Mouse (Mus musculus) MEL (cell line): ENCODE measurements around the gene Gli3. TPM values are rescaled to one million over a fixed set of nuclear protein-coding genes. Genes with fewer than 3 reads are reported as not detected.

Experiments
- DNase-seq: peaks from one replicate; pipeline ENCODE4 v3.0.0; 2011; ENCODE audit warnings: low read depth, low spot score
- H3K27ac ChIP-seq: 2 replicates; pipeline ENCODE4 v1.5.1; 2012; ENCODE audit warnings: low read depth, mild to moderate bottlenecking, control low read depth, low read length, moderate library complexity; ENCODE audit not compliant: control insufficient read depth
- H3K27me3 ChIP-seq, 2 experiments: fragments of 150-350 bp in 1 of 2; sonication (generic) in 1 of 2; 2 replicates each; pipeline ENCODE4 v1.6.1; 2012; ENCODE audit warnings: low read length in 2 of 2, mild to moderate bottlenecking in 2 of 2, improper control_type of control experiment in 1 of 2, moderate library complexity in 1 of 2; ENCODE audit not compliant: insufficient read depth in 2 of 2, control insufficient read depth in 1 of 2
- H3K36me3 ChIP-seq, 2 experiments: 2 replicates each; pipeline ENCODE4 v1.6.1; 2012 to 2014; ENCODE audit warnings: low read length in 2 of 2, improper control_type of control experiment in 1 of 2, inconsistent platforms in 1 of 2, mild to moderate bottlenecking in 1 of 2; ENCODE audit not compliant: insufficient read depth in 2 of 2, control insufficient read depth in 1 of 2
- H3K4me1 ChIP-seq, 2 experiments: fragments of 150-350 bp in 1 of 2; sonication (generic) in 1 of 2; 2 replicates each; pipeline ENCODE4 v1.6.1; 2012; ENCODE audit warnings: low read length in 2 of 2, improper control_type of control experiment in 1 of 2, mild to moderate bottlenecking in 1 of 2; ENCODE audit not compliant: insufficient read depth in 2 of 2, control insufficient read depth in 1 of 2
- H3K4me3 ChIP-seq, 2 experiments: fragments of 150-350 bp in 1 of 2; sonication (generic) in 1 of 2; 2 replicates each; pipeline ENCODE4 v1.5.1; 2012; ENCODE audit warnings: low read depth in 2 of 2, low read length in 2 of 2, mild to moderate bottlenecking in 2 of 2, moderate library complexity in 2 of 2, control low read depth in 1 of 2, improper control_type of control experiment in 1 of 2; ENCODE audit not compliant: control insufficient read depth in 1 of 2, insufficient read depth in 1 of 2
- H3K79me2 ChIP-seq: 2 replicates; pipeline ENCODE4 v1.6.1; 2012; ENCODE audit warnings: mild to moderate bottlenecking, low read length, moderate library complexity; ENCODE audit not compliant: control insufficient read depth, poor library complexity, insufficient read depth
- H3K9ac ChIP-seq: 2 replicates; pipeline ENCODE4 v1.6.1; 2012; ENCODE audit warnings: low read depth, mild to moderate bottlenecking, control low read depth, low read length, moderate library complexity; ENCODE audit not compliant: control insufficient read depth, poor library complexity, severe bottlenecking
- H3K9me3 ChIP-seq: fragments of 150-350 bp; sonication (generic); replicated peaks from 2 replicates; pipeline ENCODE4 v1.6.1; 2012; ENCODE audit warnings: mild to moderate bottlenecking, low read length, improper control_type of control experiment, moderate library complexity; ENCODE audit not compliant: insufficient read depth
- BHLHE40 ChIP-seq: IDR thresholded peaks from 2 replicates; pipeline ENCODE4 v1.6.1; 2012; ENCODE audit warnings: low read depth, mild to moderate bottlenecking, inconsistent platforms, low read length, improper control_type of control experiment, borderline replicate concordance
- CHD1 ChIP-seq: IDR thresholded peaks from 2 replicates; pipeline ENCODE4 v1.6.1; 2012; ENCODE audit warnings: low read depth, mild to moderate bottlenecking, inconsistent platforms, low read length, improper control_type of control experiment
- CHD2 ChIP-seq: IDR thresholded peaks from 2 replicates; pipeline ENCODE4 v1.6.1; 2011; ENCODE audit warnings: low read length, improper control_type of control experiment
- CTCF ChIP-seq, 3 experiments: IDR thresholded peaks in 2 of 3; conservative IDR thresholded peaks in 1 of 3; 2 replicates each; pipeline ENCODE4 v1.5.1; 2011 to 2012; ENCODE audit warnings: low read length in 3 of 3, low read depth in 2 of 3, mild to moderate bottlenecking in 2 of 3, improper control_type of control experiment in 1 of 3, inconsistent platforms in 1 of 3, mixed read lengths in 1 of 3, moderate library complexity in 1 of 3; ENCODE audit not compliant: control insufficient read depth in 1 of 3, insufficient read depth in 1 of 3, poor library complexity in 1 of 3, severe bottlenecking in 1 of 3
- E2F4 ChIP-seq: IDR thresholded peaks from 2 replicates; pipeline ENCODE4 v1.6.1; 2011; ENCODE audit warnings: low read depth, low read length, improper control_type of control experiment, borderline replicate concordance
- EP300 ChIP-seq, 2 experiments: IDR thresholded peaks; 2 replicates each; pipeline ENCODE4 v1.6.1; 2011; ENCODE audit warnings: improper control_type of control experiment in 2 of 2, low read length in 2 of 2, low read depth in 1 of 2, mild to moderate bottlenecking in 1 of 2
- ETS1 ChIP-seq: IDR thresholded peaks from 2 replicates; pipeline ENCODE4 v1.6.1; 2012; ENCODE audit warnings: low read depth, mild to moderate bottlenecking, inconsistent platforms, low read length, improper control_type of control experiment, moderate library complexity
- JUND ChIP-seq: IDR thresholded peaks from 2 replicates; pipeline ENCODE4 v1.6.1; 2011; ENCODE audit warnings: low read depth, mild to moderate bottlenecking, improper control_type of control experiment, low read length
- KAT2A ChIP-seq: conservative IDR thresholded peaks from 2 replicates; pipeline ENCODE4 v1.6.1; 2012; ENCODE audit warnings: low read depth, low read length, improper control_type of control experiment, inconsistent platforms
- MAFK ChIP-seq: IDR thresholded peaks from 2 replicates; pipeline ENCODE4 v1.6.1; 2011; ENCODE audit warnings: low read depth, mild to moderate bottlenecking, low read length, improper control_type of control experiment, borderline replicate concordance
- MEF2A ChIP-seq: IDR thresholded peaks from 2 replicates; pipeline ENCODE4 v1.6.1; 2014; ENCODE audit warnings: low read depth, mild to moderate bottlenecking, inconsistent platforms, low read length, improper control_type of control experiment; ENCODE audit not compliant: poor library complexity, insufficient replicate concordance, severe bottlenecking; ENCODE audit errors: extremely low read depth
- MYB ChIP-seq: IDR thresholded peaks from 2 replicates; pipeline ENCODE4 v1.6.1; 2011; ENCODE audit warnings: mild to moderate bottlenecking, low read depth, low read length, improper control_type of control experiment
- NRF1 ChIP-seq: IDR thresholded peaks from 2 replicates; pipeline ENCODE4 v1.6.1; 2014; ENCODE audit warnings: low read depth, mild to moderate bottlenecking, inconsistent platforms, low read length, improper control_type of control experiment, moderate library complexity; ENCODE audit not compliant: poor library complexity, insufficient read depth, severe bottlenecking
- POLR2AphosphoS2 ChIP-seq: IDR thresholded peaks from 2 replicates; pipeline ENCODE4 v1.6.1; 2011; ENCODE audit warnings: low read length, improper control_type of control experiment
- RAD21 ChIP-seq: IDR thresholded peaks from 2 replicates; pipeline ENCODE4 v1.6.1; 2011; ENCODE audit warnings: mild to moderate bottlenecking, low read depth, low read length, improper control_type of control experiment
- SMC3 ChIP-seq: IDR thresholded peaks from 2 replicates; pipeline ENCODE4 v1.6.1; 2011; ENCODE audit warnings: low read depth, low read length, improper control_type of control experiment
- TAL1 ChIP-seq: IDR thresholded peaks from 2 replicates; pipeline ENCODE4 v1.6.1; 2012; ENCODE audit warnings: mild to moderate bottlenecking, inconsistent platforms, low read length, moderate library complexity, mixed read lengths
- UBTF ChIP-seq: IDR thresholded peaks from 2 replicates; pipeline ENCODE4 v1.6.1; 2012; ENCODE audit warnings: low read depth, mild to moderate bottlenecking, inconsistent platforms, low read length, improper control_type of control experiment, moderate library complexity, borderline replicate concordance; ENCODE audit not compliant: insufficient read depth
- USF1 ChIP-seq: IDR thresholded peaks from 2 replicates; pipeline ENCODE4 v1.6.1; 2014; ENCODE audit warnings: low read depth, mild to moderate bottlenecking, inconsistent platforms, low read length, improper control_type of control experiment, moderate library complexity
- USF2 ChIP-seq, 2 experiments: IDR thresholded peaks; 2 replicates each; pipeline ENCODE4 v1.6.1; 2011 to 2012; ENCODE audit warnings: improper control_type of control experiment in 2 of 2, low read length in 2 of 2, borderline replicate concordance in 1 of 2, inconsistent platforms in 1 of 2, low read depth in 1 of 2, mild to moderate bottlenecking in 1 of 2; ENCODE audit not compliant: insufficient read depth in 1 of 2
- ZKSCAN1 ChIP-seq: IDR thresholded peaks from 2 replicates; pipeline ENCODE4 v1.6.1; 2012; ENCODE audit warnings: low read depth, mild to moderate bottlenecking, inconsistent platforms, low read length, improper control_type of control experiment, moderate library complexity
- ZNF384 ChIP-seq: IDR thresholded peaks from 2 replicates; pipeline ENCODE4 v1.6.1; 2012; ENCODE audit warnings: low read depth, mild to moderate bottlenecking, inconsistent platforms, low read length, improper control_type of control experiment
- polyA plus RNA-seq, 2 experiments: library from polyadenylated mRNA; stranded (reverse) in 1 of 2; unstranded in 1 of 2; fragments of >175 nt in 1 of 2; fragments of >200 nt in 1 of 2; gene quantifications; 2 replicates each; pipeline versions ENCODE4 v1.2.1 to v1.2.4; 2012; ENCODE audit warnings: low replicate concordance in 2 of 2, low read depth in 1 of 2; ENCODE audit not compliant: insufficient read length in 2 of 2, insufficient read depth in 1 of 2, missing spikeins in 1 of 2
- total RNA-seq: library from RNA; depleted of rRNA; stranded (reverse); fragments of 300-350 nt; gene quantifications from 2 replicates; pipeline ENCODE4 v1.2.3, GENCODE M21; 2012

Gli3 gene
- total and polyA plus RNA-seq, 3 experiments: not detected

DNA sequence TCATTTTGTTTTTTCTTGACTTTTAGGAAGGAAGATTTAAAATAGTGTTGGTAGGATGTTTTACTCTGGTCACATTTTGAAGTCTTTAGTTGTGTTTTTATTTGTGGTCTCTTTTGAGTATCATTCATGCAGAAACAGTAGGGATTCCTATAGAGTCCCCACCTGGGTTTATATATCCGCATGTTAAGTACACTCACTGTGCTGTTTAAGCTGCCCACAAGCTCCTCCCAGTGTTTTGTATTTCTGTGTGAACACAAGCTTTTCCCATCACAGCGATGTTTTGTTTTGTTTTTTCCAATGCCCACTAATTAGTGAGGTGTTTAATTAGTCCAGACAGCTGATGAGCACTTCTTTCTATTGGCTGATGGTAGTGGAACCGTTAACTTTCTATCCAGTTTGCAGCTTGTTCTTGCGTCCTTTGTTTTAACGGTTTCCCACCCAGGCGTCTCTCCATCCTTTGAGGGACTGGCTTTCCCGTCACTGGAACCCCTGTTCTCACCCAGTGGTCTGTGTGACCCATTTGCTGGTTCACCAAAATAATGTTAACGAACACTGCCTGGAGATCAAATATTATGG lies 87.1 kb downstream of the Gli3 start:
- TF ChIP-seq RAD21: no peak
- no peak for TF ChIP-seq CTCF (IDR thresholded peaks at IDR 0.05 in 2 of 3, conservative IDR thresholded peaks at IDR 0.05 in 1 of 3; ENCODE audit: control insufficient read depth in 1 of 3, insufficient read depth in 1 of 3, low read depth in 2 of 3, low read length in 3 of 3, poor library complexity in 1 of 3, severe bottlenecking in 1 of 3)
- no peak for TF ChIP-seq E2F4
- no peak for TF ChIP-seq MYB
- no peak for TF ChIP-seq EP300 (IDR thresholded peaks at IDR 0.05; ENCODE audit: low read depth in 1 of 2, low read length in 2 of 2)
- no peak for TF ChIP-seq KAT2A
- TF ChIP-seq JUND: no peak
- no peak for TF ChIP-seq MAFK
- TF ChIP-seq BHLHE40: no peak
- no peak for TF ChIP-seq USF1
- no peak for TF ChIP-seq USF2 (IDR thresholded peaks at IDR 0.05; ENCODE audit: borderline replicate concordance in 1 of 2, insufficient read depth in 1 of 2, low read depth in 1 of 2, low read length in 2 of 2)
- no peak for TF ChIP-seq UBTF
- no peak for TF ChIP-seq CHD1
- TF ChIP-seq CHD2: no peak
- Histone ChIP-seq H3K36me3 (no peaks in the 10 kb centered on the region), H3K9ac (no peak overlapping the region), H3K27ac (no peak overlapping the region), H3K4me1 (no peaks in the 10 kb centered on the region), H3K9me3 (no peaks in the 10 kb centered on the region), H3K79me2 (no peaks in the 10 kb centered on the region), H3K27me3 (no peaks in the 10 kb centered on the region), H3K4me3 (no peak overlapping the region)
- no peak for DNase-seq

DNA sequence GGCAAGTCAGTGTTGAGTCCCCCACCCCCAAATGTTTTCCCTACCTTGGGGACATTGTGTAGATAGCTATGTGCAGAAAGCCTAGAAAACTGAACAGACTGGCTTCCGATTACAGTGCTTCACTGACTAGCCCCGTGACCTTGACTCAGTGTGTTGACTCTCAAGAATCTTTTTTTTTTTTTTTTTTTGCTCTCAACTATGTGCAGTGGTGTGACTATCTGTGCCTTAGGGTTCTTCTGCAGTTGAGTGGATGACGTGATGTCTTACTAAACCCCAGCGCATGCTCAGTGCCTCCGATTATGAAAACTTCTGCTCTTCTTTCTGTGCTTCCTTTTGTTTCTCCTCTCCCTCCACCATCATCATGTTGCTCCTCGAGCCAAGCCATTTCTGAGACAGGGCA lies 87.7 kb downstream of the Gli3 start:
- Histone ChIP-seq H3K36me3 (no peaks in the 10 kb centered on the region), H3K4me1 (no peaks in the 10 kb centered on the region), H3K9me3 (no peaks in the 10 kb centered on the region), H3K9ac (no peak overlapping the region), H3K27me3 (no peaks in the 10 kb centered on the region), H3K4me3 (no peak overlapping the region), H3K79me2 (no peaks in the 10 kb centered on the region), H3K27ac (no peak overlapping the region)
- TF ChIP-seq ZNF384: no peak
- TF ChIP-seq POLR2AphosphoS2: no peak
- TF ChIP-seq E2F4: no peak
- TF ChIP-seq NRF1: no peak
- no peak for TF ChIP-seq USF2 (IDR thresholded peaks at IDR 0.05; ENCODE audit: borderline replicate concordance in 1 of 2, insufficient read depth in 1 of 2, low read depth in 1 of 2, low read length in 2 of 2)
- no peak for TF ChIP-seq MAFK
- TF ChIP-seq MEF2A: no peak
- no peak for TF ChIP-seq SMC3
- TF ChIP-seq UBTF: no peak
- no peak for TF ChIP-seq TAL1
- TF ChIP-seq ETS1: no peak
- TF ChIP-seq ZKSCAN1: no peak
- no peak for DNase-seq
